Mouse (Mus musculus) gastrocnemius, postnatal 14 days (tissue): ENCODE data around the gene Gm17349. TPM values are rescaled to one million over a fixed set of nuclear protein-coding genes. Genes with fewer than 3 reads are reported as not detected.
"Not testable (repeated sequence)": the region's sequence is repeated elsewhere in the genome, so short reads cannot be mapped to it uniquely, and the experiment has no call there.

Experiments used
- DNase-seq: peaks from one replicate; pipeline ENCODE4 v3.0.0; 2021; ENCODE audit warnings: mixed read lengths
- intact Hi-C: fragments of 180-260 bp; cut with DNase I; formaldehyde crosslinking; loops from one replicate; pipeline ENCODE4 v1.15.1; 2025; ENCODE audit warnings: low total_unique reads
- long read RNA-seq, 2 experiments: library from polyadenylated mRNA; stranded (forward); transcript quantifications; one replicate each; pipeline ENCODE4 v2.0.0; 2021
- total RNA-seq, 2 experiments: library from RNA; stranded (reverse); gene quantifications; 2 replicates each; pipeline ENCODE4 v1.2.3; 2021

The Gm17349 gene
- total RNA-seq: 1 to 10 TPM; 1.7 to 1.9 TPM
- long read RNA-seq, experiment 1, partial matches to known transcripts: 0 of 1 reads
- long read RNA-seq, experiment 1, other reads (novel, unspliced or antisense): 1 of 1 reads
- long read RNA-seq, experiment 2, partial matches to known transcripts: 0 of 1 reads
- long read RNA-seq, experiment 2, other reads (novel, unspliced or antisense): 1 of 1 reads

DNA sequence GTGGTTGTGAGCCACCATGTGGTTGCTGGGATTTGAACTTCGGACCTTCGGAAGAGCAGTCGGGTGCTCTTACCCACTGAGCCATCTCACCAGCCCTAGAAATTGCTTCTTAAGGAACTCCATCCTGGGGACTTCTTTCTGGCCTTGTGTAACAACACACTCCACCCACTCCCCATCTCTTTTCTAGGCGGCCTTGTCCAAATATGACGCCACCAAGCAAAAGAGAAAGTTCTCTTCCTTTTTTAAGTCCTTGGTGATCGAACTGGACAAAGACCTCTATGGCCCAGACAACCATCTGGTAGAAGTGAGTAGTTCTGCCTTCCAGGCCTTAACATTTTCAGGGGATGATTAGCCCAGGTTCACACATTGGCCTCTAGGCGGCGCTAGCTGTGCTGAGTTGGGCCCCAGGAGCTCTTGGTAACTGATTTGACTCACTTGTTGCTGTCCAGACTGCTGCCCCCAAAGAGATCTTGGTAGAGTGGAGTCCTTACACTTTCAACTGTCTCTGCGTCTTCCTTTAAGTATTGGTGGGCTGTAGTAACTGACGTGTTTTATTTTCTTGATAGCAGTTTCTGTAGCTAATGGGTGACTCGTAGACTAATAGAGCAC, at the start of gene Gm17349:
TSS of gene Gm17349 (minus strand) at position 51 of the 609 bp plus-strand sequence.
- intact Hi-C loops: no loop called here
- DNase-seq: peak; percentile 50

DNA sequence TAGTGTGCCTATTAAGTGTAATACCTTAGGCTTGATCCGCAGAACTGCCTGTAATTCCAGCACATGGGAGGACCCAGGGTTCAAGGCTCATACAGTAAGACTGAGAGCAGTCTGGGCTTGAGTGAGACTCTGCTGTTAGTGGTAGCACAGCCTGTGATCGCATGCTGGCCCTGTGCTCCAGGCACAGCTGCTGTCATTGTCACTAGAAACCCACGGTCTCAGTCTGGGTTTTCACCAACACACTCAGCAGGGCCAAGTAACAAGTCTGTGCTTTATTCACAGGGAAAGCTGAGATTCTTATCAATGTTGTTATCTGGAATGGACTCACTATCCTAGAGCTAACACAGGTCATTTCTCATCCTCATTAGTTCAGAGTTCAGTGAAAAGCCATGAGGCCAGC, 48.9 kb upstream of the Gm17349 start:
- DNase-seq: no peak
- intact Hi-C loops: no loop called here

DNA sequence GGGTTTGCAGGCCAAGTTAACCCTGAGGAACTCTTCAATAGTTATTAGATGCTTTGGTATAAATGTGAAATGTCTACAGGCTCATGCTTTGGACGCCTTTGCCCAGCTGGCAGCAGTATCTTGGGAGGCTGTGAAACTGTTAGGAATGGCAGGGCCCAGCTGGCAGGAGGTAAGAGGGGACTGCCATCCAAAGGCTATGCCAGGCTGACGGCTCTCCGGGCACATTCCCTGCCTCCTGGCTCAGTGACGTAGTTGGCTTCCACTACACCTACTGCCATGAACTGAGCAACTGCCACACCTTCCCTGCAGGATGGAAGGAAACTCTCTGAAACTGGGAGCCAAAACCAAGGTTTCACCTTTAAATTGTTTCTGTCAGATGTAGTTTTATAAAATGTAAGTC, 34.9 kb upstream of the Gm17349 start:
- DNase-seq: peak; percentile 26
- intact Hi-C loops: no loop called here

DNA sequence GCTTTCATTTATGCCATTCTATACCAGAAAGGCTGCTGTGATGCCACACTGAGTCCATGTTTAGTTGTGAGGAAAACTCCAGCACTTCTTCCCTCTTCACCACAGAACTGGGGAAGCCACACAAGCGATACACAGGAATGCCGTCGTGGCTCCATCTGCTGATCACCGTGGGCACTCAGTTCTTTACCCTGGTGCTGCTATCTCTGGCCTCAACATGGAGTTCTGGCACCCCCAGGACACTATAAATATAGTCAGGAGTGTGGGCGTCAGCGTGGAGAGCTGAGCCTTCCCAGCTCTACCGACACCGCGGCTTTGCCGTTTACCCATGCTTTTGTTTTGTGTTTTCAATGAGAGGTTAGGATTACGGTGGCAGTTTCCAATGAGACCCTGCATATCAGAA, 31.4 kb upstream of the Gm17349 start:
- intact Hi-C loops: no loop called here
- no peak for DNase-seq

DNA sequence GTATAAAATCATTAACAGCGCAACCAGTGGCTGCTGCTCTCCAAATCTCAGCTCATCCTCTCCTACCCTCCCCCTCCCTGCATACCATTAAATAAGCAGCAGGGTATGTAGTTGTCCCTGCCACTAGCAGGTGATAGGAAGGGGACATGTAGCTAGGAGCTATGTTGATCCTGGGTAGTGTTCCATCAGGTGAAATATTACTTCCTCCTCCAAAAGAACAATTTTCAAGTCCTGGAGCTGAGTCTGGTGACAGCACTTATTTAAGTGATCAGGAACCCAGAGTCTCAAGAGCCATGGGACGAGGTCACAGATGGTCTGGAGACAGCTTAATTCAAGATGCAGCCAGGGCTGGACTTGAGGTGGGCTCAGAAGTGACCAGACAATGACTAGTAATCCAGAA, 30.3 kb upstream of the Gm17349 start:
- intact Hi-C loops: no loop called here
- DNase-seq: peak; percentile 100

DNA sequence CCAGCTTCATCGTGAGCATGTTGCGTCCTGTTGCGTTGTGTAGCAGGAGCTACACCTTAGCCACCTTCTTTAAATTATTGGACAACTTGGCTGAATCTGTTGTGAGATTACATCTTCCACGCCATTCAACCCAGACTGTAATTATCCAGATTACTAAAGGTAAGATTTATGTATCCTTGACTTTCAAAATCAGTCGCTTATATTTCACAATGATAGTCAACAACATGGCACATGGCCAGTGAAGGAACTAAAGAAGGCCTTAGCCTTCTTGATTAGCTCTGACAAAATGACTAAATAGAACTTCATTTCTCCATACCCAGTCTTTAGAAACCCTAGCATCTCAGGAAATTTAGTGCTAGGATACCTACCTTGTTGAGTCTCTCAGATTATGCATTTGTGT, 27.9 kb upstream of the Gm17349 start:
- intact Hi-C loops: no loop called here
- no peak for DNase-seq

DNA sequence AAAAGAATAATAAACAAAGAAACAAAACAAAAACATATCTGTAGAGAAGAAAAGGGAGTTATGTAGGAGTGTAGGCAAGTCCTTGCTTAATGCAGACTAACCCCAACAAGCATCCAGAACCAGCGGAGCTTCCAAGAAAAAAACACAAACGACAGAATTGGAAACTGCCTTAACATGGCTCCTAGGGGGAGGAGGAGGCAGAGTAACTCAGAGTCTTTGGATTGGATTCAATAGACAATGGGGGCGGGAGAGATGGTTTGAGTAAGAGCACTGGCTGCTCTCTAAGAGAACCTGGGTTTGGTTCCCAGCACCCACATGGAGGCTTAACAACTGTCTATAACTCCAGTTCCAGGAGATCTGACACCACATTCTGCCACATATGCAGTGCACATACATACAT, 26.4 kb upstream of the Gm17349 start:
- intact Hi-C loops: no loop called here
- DNase-seq: no peak

DNA sequence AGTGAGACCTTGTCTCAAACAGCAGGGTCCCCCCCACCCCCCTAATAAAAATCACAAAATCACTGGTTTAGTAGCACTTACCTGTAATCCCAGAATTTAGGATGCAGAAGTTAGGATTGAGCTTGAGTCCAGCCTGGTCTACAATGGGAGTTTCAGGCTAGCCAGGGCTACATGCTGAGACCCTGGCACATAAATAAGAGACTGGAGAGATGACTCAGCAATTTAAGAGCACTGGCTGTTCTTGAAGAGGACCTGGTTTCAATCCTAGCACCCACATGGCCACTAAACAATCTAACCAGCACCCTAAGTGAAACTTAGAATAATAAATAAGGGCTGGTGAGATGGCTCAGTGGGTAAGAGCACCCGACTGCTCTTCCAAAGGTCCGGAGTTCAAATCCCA, 25.9 kb upstream of the Gm17349 start:
- no peak for DNase-seq
- intact Hi-C loops: no loop called here

DNA sequence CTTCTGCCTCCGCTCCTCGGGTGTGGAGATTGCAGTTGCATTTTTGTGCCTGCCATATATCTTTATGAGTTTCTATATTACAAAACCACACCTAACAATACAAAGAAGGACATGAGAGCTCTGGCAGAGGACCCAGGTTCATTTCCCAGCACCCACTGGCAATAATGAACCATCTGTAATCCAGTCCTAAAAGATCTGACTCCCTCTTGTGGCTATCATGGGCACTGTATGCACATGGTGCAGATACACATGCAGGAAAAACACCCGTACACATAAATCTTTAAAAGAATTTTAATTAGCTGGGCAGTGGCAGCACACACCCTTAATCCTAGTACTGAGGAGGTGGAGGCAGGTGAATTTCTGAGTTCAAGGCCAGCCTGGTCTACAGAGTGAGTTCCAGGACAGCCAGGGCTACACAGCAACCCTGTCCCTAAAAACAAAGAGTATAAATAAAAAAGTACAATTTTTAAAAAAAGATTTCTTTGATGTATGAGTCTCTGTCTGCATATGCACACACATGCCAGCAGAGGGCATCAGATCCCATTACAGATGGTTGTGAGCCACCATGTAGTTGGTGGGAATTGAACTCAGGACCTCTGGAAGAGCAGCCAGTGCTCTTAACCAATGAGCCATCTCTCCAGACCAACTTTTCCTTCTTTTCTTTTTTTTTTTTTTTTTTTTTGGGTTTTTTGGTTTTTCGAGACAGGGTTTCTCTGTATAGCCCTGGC, 23.9 kb upstream of the Gm17349 start:
- no peak for DNase-seq
- intact Hi-C loops: loop anchor here (5.0 to 10.0 kb wide), 2 partner anchors 48 to 176 kb away; no protein-coding TSS in a partner anchor

DNA sequence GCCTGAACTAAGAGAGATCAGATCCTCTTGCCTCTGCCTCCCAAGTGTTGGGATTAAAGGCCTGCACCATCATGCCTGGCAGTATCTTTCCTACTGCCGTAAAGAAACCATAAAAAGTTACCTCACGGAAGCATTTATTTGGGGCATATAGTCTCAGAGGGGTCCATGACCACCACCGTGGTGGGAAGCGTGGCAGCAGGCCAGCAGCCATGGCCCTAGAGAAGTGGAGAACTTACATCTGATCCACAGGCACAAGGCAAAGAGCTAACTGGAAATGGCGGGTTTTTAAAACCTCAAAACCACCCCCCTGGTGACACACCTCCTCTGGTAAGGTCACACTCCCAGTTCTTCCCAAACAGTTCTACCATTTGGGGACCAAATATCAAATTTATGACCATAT, 22.9 kb upstream of the Gm17349 start:
- no peak for DNase-seq
- intact Hi-C loops: loop anchor here (5.0 to 10.0 kb wide), 2 partner anchors 49 to 177 kb away; no protein-coding TSS in a partner anchor

DNA sequence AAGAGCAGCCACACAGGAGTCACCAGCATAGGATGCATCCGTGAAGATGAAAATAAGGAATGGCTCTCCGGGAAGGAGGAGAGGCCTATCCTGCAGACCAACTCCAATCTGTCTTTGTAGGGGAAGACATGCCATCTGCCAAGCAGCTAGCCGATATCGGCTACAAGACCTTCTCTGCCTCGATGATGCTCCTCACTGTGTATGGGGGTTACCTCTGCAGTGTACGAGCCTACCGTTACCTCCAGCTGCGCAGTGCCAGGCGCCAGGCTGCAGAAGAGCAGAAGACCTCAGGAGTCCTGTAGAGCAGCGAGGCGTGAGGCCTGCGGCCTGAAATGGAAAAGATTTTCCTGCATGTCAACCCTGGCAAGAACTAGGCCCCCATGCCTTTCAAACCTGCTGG, 22.2 kb upstream of the Gm17349 start:
- intact Hi-C loops: loop anchor here (5.0 to 10.0 kb wide), 2 partner anchors 50 to 177 kb away; no protein-coding TSS in a partner anchor
- DNase-seq: no peak

DNA sequence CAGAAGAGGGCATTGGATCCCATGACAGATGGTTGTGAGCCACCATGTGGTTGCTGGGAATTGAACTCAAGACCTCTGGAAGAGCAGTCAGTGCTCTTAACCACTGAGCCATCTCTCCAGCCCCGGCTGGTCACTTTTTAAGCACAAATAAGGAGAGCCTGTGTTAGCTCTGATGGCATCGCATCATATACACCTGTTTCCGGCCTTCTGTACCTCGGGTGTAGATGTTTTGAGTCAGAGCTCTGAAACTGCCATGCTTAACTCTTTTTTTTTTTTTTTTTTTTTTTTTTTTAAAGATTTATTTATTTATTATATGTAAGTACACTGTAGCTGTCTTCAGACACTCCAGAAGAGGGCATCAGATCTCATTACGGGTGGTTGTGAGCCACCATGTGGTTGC, 21.7 kb upstream of the Gm17349 start:
- intact Hi-C loops: loop anchor here (5.0 to 10.0 kb wide), 2 partner anchors 50 to 178 kb away; no protein-coding TSS in a partner anchor
- DNase-seq: not testable (repeated sequence)

DNA sequence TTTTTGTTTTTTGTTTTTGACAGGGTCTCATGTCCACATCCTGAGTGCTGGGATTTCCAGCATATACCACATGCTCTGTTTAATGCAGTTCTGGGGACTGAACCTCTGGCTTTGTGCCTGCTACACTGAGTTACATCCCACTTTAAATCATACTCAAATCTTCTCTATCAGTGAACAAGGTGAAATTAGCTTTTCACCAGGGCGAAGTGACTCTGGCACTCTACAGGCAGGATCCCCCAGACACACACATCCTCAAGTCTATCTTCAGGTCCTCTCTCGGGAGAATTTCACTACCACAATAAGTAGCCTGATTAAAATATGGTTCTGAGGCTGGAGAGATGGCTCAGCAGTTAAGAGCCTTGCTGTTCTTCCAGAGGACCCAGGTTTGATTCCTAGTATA, 21.3 kb upstream of the Gm17349 start:
- intact Hi-C loops: loop anchor here (5.0 to 10.0 kb wide), 2 partner anchors 51 to 178 kb away; no protein-coding TSS in a partner anchor

DNA sequence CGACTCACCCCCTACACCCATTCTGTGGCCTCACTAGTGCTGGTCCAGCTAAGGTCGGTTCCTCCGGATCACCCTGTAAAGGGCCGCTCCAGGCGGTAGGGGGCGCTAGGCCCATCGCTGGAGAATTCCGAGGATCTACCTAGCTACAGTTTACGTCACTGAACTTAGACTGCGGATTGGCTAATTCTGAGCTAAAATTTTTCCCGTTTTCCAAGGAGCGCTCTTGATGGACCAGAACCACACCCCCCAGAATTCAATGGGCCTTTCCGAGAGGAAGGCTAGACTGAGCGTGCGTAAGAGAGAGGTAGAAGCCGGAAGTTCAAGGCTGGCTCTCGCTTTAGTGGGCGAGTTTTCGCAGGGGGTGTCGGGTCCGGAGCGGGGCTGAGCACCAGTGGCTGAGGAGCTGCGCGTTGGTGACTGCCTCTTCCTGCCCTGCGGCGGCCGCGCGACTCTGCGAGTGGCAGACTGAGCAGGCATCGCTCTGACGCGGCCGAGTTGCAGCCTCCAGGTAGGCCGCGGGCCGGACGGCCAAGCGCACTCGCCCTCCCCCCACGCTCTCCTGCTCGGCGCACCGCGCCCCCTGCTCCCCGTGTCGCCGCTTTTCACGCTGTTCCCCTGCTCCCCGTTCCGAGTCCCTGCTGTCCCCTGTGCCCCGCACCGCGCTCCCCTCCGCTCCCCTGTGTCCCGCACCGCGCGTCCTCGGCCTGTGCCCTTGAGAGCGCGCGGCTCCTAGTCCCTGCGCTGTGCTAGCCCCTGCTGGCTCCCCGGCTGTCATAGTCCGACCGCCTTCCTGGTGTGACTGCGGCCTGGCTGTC, 20.3 kb upstream of the Gm17349 start, which contains the start of gene Cox14:
TSS of gene Cox14 (plus strand) at position 278 of the 815 bp plus-strand sequence.
- DNase-seq: peak; percentile 93
- intact Hi-C loops: loop anchor here (5.0 to 10.0 kb wide), 2 partner anchors 52 to 179 kb away; no protein-coding TSS in a partner anchor

More for the DNA sequence above, 21.3 kb upstream of the Gm17349 start:
- no peak for DNase-seq

DNA sequence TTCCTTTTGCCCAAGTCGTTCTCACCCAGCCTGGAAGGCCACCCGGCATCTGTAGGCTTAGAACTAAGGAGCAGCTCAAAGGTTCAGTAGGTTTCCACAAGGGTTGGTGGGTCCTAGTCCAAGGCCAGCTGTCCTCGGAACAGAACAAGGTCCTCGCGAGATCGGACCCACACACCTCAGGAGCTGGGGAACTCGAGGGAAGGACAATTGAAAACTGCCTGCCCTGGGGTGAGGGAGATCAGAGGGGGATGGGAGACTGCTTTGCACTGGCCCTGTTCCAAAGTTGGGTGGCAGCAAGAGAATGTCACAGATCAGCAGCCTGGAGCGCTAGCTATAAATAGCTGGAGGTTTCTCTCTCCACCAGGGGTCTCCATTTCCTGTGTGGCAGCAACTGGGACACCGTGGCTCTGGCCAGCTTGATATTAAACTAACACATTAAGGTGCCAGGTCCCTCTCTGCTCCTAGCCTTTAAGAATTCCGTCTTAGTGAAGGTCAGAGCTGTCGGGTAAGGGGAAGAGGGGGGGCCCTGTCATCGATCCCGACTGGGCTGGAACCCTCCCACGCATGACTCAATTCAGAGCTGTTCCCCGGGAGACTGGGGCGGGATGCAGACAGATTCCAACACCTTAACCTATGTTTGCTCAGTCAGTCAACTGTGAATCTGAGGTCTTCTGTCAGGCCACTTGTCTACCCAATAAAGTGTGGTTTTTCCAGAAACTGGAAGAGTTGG, 19.2 kb upstream of the Gm17349 start:
- DNase-seq: peak; percentile 79
- intact Hi-C loops: loop anchor here (5.0 to 10.0 kb wide), 2 partner anchors 53 to 180 kb away; no protein-coding TSS in a partner anchor

DNA sequence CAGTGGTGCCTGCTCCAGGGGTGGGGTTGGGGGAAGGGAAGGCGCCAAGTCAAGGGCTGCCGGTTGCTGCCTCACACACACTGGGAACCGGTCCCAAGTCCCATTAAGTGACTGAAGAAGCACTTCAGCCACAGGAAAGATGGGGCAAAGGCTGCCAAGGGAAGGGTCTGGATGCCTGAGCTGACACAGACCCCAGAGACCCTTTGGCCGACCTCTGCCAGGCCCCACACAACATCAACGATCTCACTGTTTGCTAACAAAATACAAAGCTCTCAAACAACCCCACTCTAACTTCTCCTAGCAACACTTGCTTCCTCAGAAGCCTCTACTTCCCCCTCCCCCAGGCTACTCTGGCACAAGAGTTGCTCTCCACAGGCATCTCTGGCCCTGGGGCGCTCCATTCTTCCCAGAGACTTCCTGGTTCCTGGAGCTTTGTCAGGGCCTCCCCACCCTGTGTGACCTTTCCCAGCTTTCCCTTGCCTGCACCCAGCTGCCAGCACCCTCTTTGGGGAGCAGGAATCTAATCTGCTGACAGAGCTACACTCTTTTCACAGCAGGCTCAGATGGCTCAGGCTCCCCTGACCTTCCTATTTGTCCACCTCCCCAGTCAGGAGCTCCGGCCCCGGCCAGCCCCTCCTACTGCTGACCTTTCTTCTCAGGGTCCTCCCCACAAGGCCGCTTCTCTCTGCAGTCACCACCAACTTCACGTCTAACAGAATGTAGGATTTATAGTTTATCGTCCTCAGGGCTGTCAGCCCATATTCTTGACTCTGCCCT, 18.4 kb upstream of the Gm17349 start:
- intact Hi-C loops: loop anchor here (10.0 kb wide), 1 partner anchor 181 kb away; no protein-coding TSS in a partner anchor
- DNase-seq: peak; percentile 82

DNA sequence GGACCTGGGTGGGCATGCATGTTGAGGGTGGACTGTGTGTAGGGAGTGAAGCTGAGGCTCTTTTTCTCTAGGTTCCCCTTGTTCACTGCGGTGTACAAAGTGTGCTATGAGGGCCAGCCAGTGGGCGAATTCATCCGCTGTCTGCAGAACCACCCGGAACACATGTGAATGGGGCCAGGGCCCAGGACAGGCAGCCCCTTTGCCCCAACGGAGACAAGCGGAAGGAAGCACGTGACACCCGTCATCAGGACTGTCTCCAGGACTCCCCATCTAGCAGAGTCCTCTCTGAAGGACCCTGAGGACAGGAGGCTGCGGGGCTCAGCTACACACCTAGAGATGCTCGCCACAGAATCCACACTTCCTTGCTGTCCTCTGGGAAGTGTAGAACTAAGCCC, 17.8 kb upstream of the Gm17349 start:
- intact Hi-C loops: loop anchor here (10.0 kb wide), 1 partner anchor 182 kb away; no protein-coding TSS in a partner anchor
- DNase-seq: no peak
